Mouse (Mus musculus) liver, adult 2 months (tissue): ENCODE data around the gene Gpatch2.

Experiments
- CTCF ChIP-seq: fragments of 200-500 bp; IDR thresholded peaks from 2 replicates; pipeline ENCODE4 v1.5.1; 2011; ENCODE audit warnings: low read depth, low read length, control low read depth
- POLR2A ChIP-seq: fragments of 200-500 bp; IDR thresholded peaks from 2 replicates; pipeline ENCODE4 v1.6.1; 2011; ENCODE audit warnings: low read length, control low read depth; ENCODE audit not compliant: insufficient read depth; ENCODE audit errors: extremely low read depth

- TF ChIP-seq CTCF, result no peak
- TF ChIP-seq POLR2A, result no peak
Observed at GRCm38 (mm10) chr1:187216620-187217410, 1.5 kb downstream of the Gpatch2 start.
